Mouse (Mus musculus) intestine, embryonic 16.5 days (tissue): ENCODE measurements around the gene Nicn1. TPM values are rescaled to one million over a fixed set of nuclear protein-coding genes. Genes with fewer than 3 reads are reported as not detected.

ENCODE experiments used
- ATAC-seq: fragments of 200-750 bp; cut with Nextera tagmentation; 2 replicates; pipeline ENCODE4 v1.8.0; 2017; ENCODE audit warnings: moderate TSS enrichment, moderate library complexity
- H3K27ac ChIP-seq: fragments of 300-500 bp; sonication (generic); 2 replicates; pipeline ENCODE4 v1.5.1; 2014; ENCODE audit warnings: mild to moderate bottlenecking, low read length
- H3K27me3 ChIP-seq: fragments of 300-500 bp; sonication (generic); replicated peaks from 2 replicates; pipeline ENCODE4 v1.6.1; 2014; ENCODE audit warnings: low read length, control low read depth, mixed read lengths; ENCODE audit not compliant: control insufficient read depth, insufficient read depth
- H3K36me3 ChIP-seq: fragments of 300-500 bp; sonication (generic); 2 replicates; pipeline ENCODE4 v1.6.1; 2014; ENCODE audit warnings: low read length, control low read depth; ENCODE audit not compliant: control insufficient read depth, insufficient read depth
- H3K4me1 ChIP-seq: fragments of 300-500 bp; sonication (generic); 2 replicates; pipeline ENCODE4 v1.6.1; 2014; ENCODE audit warnings: low read length, control low read depth, mixed read lengths; ENCODE audit not compliant: control insufficient read depth, insufficient read depth
- H3K4me2 ChIP-seq: fragments of 300-500 bp; sonication (generic); 2 replicates; pipeline ENCODE4 v1.6.1; 2014; ENCODE audit warnings: low read depth, low read length, control low read depth
- H3K4me3 ChIP-seq: fragments of 300-500 bp; sonication (generic); 2 replicates; pipeline ENCODE4 v1.5.1; 2014; ENCODE audit warnings: mild to moderate bottlenecking, low read length
- H3K9ac ChIP-seq: fragments of 300-500 bp; sonication (generic); 2 replicates; pipeline ENCODE4 v1.6.1; 2014; ENCODE audit warnings: low read depth, low read length
- H3K9me3 ChIP-seq: fragments of 300-500 bp; sonication (generic); 2 replicates; pipeline ENCODE4 v1.6.1; 2016; ENCODE audit warnings: low read length, control low read depth; ENCODE audit not compliant: control insufficient read depth
- WGBS: fragments of 180-500 bp; shearing (Covaris S2); extraction: QIAGEN DNeasy Blood & Tissue Kit; methylation state at CpG from one replicate; pipeline ENCODE4 v1.1.7; 2014; 5-methylcytosine and 5-hydroxymethylcytosine counted together
- polyA plus RNA-seq: library from polyadenylated mRNA; unstranded; fragments of >200 nt; fragmentation: Nextera tagmentation; extraction: Ambion mirVana; gene quantifications from 2 replicates; pipeline ENCODE4 v1.2.1, GENCODE M21; 2015

The Nicn1 gene
- polyA plus RNA-seq, 1 experiment from 2014 or later = 29.1 TPM

- H3K9me3 ChIP-seq = no peaks in the 10 kb centered on the region
- H3K4me2 ChIP-seq = peak overlapping the region; percentile 74
- peak overlapping the region; percentile 82 for H3K4me3 ChIP-seq
- ATAC-seq = peak; percentile 19
- 50% methylated on average over 10 of the region's 10 CpGs for WGBS
- H3K27me3 ChIP-seq = no peaks in the 10 kb centered on the region
- H3K9ac ChIP-seq = peak overlapping the region; percentile 95
- H3K36me3 ChIP-seq = no peaks in the 10 kb centered on the region
- H3K4me1 ChIP-seq = peaks cover 30% of the 10 kb centered on the region
- H3K27ac ChIP-seq = peak overlapping the region; percentile 98
Measured at GRCm38 (mm10) chr9:108340258-108341138, 50.3 kb downstream of the Nicn1 start.

- ATAC-seq = no peak
- peak overlapping the region; percentile 98 for H3K27ac ChIP-seq
- H3K4me1 ChIP-seq = peaks cover 33% of the 10 kb centered on the region
- no peaks in the 10 kb centered on the region for H3K36me3 ChIP-seq
- H3K9ac ChIP-seq = peak overlapping the region; percentile 95; the same call in 1 of the 2 replicates
- WGBS = 84% methylated on average over 5 of the region's 5 CpGs
- H3K4me3 ChIP-seq = peak overlapping the region; percentile 82
- no peaks in the 10 kb centered on the region for H3K27me3 ChIP-seq
- peak overlapping the region; percentile 33 for H3K4me2 ChIP-seq
- H3K9me3 ChIP-seq = no peaks in the 10 kb centered on the region
Measured at GRCm38 (mm10) chr9:108341139-108341475, 50.9 kb downstream of the Nicn1 start.

- H3K4me1 ChIP-seq = peaks cover 35% of the 10 kb centered on the region
- H3K4me2 ChIP-seq = no peak overlapping the region
- H3K36me3 ChIP-seq = no peaks in the 10 kb centered on the region
- H3K4me3 ChIP-seq = no peak overlapping the region
- no peaks in the 10 kb centered on the region for H3K27me3 ChIP-seq
- peak; percentile 6 for ATAC-seq
- peak overlapping the region; percentile 98 for H3K27ac ChIP-seq
- H3K9me3 ChIP-seq = no peaks in the 10 kb centered on the region
- no peak overlapping the region for H3K9ac ChIP-seq
Measured at GRCm38 (mm10) chr9:108341801-108342200, 51.6 kb downstream of the Nicn1 start.

GRCm38 (mm10) chr9:108342301-108342831, 52.1 kb downstream of the Nicn1 start:
- Histone ChIP-seq H3K27me3 (no peaks in the 10 kb centered on the region), H3K4me2 (no peak overlapping the region), H3K27ac (peak overlapping the region; percentile 98), H3K4me1 (peaks cover 35% of the 10 kb centered on the region), H3K9me3 (no peaks in the 10 kb centered on the region), H3K36me3 (no peaks in the 10 kb centered on the region), H3K9ac (no peak overlapping the region), H3K4me3 (no peak overlapping the region)
- 15% methylated on average over 5 of the region's 5 CpGs for WGBS
- ATAC-seq = no peak

- H3K9me3 ChIP-seq = no peaks in the 10 kb centered on the region
- peak; percentile 1; the same call in 1 of the 2 replicates for ATAC-seq
- no peak overlapping the region; the same call in 1 of the 2 replicates for H3K4me2 ChIP-seq
- 48% methylated on average over 3 of the region's 3 CpGs for WGBS
- peak overlapping the region; percentile 29; the same call in 1 of the 2 replicates for H3K9ac ChIP-seq
- no peak overlapping the region for H3K4me3 ChIP-seq
- H3K27ac ChIP-seq = peak overlapping the region; percentile 98
- no peaks in the 10 kb centered on the region for H3K27me3 ChIP-seq
- no peaks in the 10 kb centered on the region for H3K36me3 ChIP-seq
- H3K4me1 ChIP-seq = peaks cover 32% of the 10 kb centered on the region
Measured at GRCm38 (mm10) chr9:108343331-108343730, 53.1 kb downstream of the Nicn1 start.

- Histone ChIP-seq H3K4me1 (peaks cover 34% of the 10 kb centered on the region), H3K9ac (peak overlapping the region; percentile 29; the same call in 1 of the 2 replicates), H3K27me3 (no peaks in the 10 kb centered on the region), H3K36me3 (no peaks in the 10 kb centered on the region), H3K9me3 (no peaks in the 10 kb centered on the region), H3K4me2 (no peak overlapping the region; the same call in 1 of the 2 replicates), H3K27ac (peak overlapping the region; percentile 98), H3K4me3 (no peak overlapping the region)
- WGBS = 85% methylated on average over 1 of the region's 1 CpGs
- no peak for ATAC-seq
Measured at GRCm38 (mm10) chr9:108343835-108344234, 53.6 kb downstream of the Nicn1 start.

GRCm38 (mm10) chr9:108344471-108344870, 54.2 kb downstream of the Nicn1 start:
- 94% methylated on average over 4 of the region's 4 CpGs for WGBS

More at GRCm38 (mm10) chr9:108344471-108344870, 54.2 kb downstream of the Nicn1 start:
- no peak overlapping the region for H3K4me3 ChIP-seq
- H3K4me2 ChIP-seq = no peak overlapping the region
- H3K27ac ChIP-seq = peak overlapping the region; percentile 98
- H3K36me3 ChIP-seq = no peaks in the 10 kb centered on the region
- peaks cover 39% of the 10 kb centered on the region for H3K4me1 ChIP-seq
- H3K9ac ChIP-seq = no peak overlapping the region
- no peaks in the 10 kb centered on the region for H3K9me3 ChIP-seq
- no peak for ATAC-seq
- H3K27me3 ChIP-seq = no peaks in the 10 kb centered on the region

Other genes starting within 250 kb of the Nicn1 start
- gene Gmppb, start 241.2 kb upstream of the Nicn1 start, polyA plus RNA-seq = 105 and 115 TPM in 2 replicates
- gene Amigo3, start 237.3 kb upstream of the Nicn1 start, polyA plus RNA-seq = 3.2 and 4.2 TPM in 2 replicates
- 1.8 and 2.0 TPM in 2 replicates for gene Mst1, start 210.0 kb upstream of the Nicn1 start, polyA plus RNA-seq
- gene Rnf123, start 207.1 kb upstream of the Nicn1 start, polyA plus RNA-seq = 20.3 and 22.3 TPM in 2 replicates
- 105 and 109 TPM in 2 replicates for gene Apeh, start 195.8 kb upstream of the Nicn1 start, polyA plus RNA-seq
- gene Bsn, start 100.0 kb upstream of the Nicn1 start, polyA plus RNA-seq = 5.4 TPM in 2 replicates
- gene Dag1, start 26.5 kb upstream of the Nicn1 start, polyA plus RNA-seq = 67.9 and 76.8 TPM in 2 replicates
- 15.5 TPM in 2 replicates for gene Amt, start 6.4 kb downstream of the Nicn1 start, polyA plus RNA-seq
- gene Rhoa, start 15.7 kb downstream of the Nicn1 start, polyA plus RNA-seq = 425 and 427 TPM in 2 replicates
- 40.9 and 45.1 TPM in 2 replicates for gene Tcta, start 15.7 kb downstream of the Nicn1 start, polyA plus RNA-seq
- 1,298 and 1,315 TPM in 2 replicates for gene Gpx1, start 48.5 kb downstream of the Nicn1 start, polyA plus RNA-seq
- gene Usp4, start 57.4 kb downstream of the Nicn1 start, polyA plus RNA-seq = 84.4 and 92.1 TPM in 2 replicates
- gene 1700102P08Rik, start 102.4 kb downstream of the Nicn1 start, polyA plus RNA-seq = 0.49 and 0.55 TPM in 2 replicates
- gene Ccdc36, start 138.1 kb downstream of the Nicn1 start, polyA plus RNA-seq = 1.1 TPM in 2 replicates
- not detected in 2 replicates for gene BC048562, start 146.1 kb downstream of the Nicn1 start, polyA plus RNA-seq
- 49.2 and 53.5 TPM in 2 replicates for gene Ccdc71, start 170.1 kb downstream of the Nicn1 start, polyA plus RNA-seq
- gene Klhdc8b, start 171.2 kb downstream of the Nicn1 start, polyA plus RNA-seq = 44.7 and 49.6 TPM in 2 replicates
- gene Lamb2, start 189.3 kb downstream of the Nicn1 start, polyA plus RNA-seq = 26.6 and 33.6 TPM in 2 replicates
- gene Usp19, start 200.2 kb downstream of the Nicn1 start, polyA plus RNA-seq = 35.7 and 42.8 TPM in 2 replicates
- gene Qars, start 217.3 kb downstream of the Nicn1 start, polyA plus RNA-seq = 111 and 118 TPM in 2 replicates
- gene Qrich1, start 226.4 kb downstream of the Nicn1 start, polyA plus RNA-seq = 90.2 and 93.4 TPM in 2 replicates